Mouse (Mus musculus) retina, postnatal 7 days (tissue): Measurements from ENCODE around the gene Rer1.
"Not testable (repeated sequence)": the region's sequence is repeated elsewhere in the genome, so short reads cannot be mapped to it uniquely, and the experiment has no call there.

Experiments used
- DNase-seq: peaks from one replicate; pipeline ENCODE4 v3.0.0-alpha.2; 2012; ENCODE audit warnings: low read depth, low spot score

Gene Rer1

DNA sequence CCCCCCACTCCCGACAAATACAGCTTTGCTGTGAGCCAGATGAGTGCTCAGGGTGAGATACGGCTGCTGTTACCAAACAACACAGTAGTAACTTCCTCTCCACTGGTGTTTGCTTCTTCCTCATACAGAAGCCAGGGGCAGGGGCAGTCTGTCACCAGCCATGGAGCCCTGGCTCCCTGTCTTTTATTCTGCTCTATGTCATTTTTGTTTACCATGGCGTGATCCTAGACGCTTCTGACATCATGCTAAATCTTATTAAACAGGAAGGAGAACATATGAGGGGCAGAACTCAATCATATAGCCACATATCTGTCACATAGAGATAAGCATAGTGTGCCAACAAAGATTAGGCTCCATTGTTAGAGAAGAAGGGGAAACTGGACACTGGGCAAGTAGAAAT, 30.4 kb upstream of the Rer1 start:
- DNase-seq: no peak

DNA sequence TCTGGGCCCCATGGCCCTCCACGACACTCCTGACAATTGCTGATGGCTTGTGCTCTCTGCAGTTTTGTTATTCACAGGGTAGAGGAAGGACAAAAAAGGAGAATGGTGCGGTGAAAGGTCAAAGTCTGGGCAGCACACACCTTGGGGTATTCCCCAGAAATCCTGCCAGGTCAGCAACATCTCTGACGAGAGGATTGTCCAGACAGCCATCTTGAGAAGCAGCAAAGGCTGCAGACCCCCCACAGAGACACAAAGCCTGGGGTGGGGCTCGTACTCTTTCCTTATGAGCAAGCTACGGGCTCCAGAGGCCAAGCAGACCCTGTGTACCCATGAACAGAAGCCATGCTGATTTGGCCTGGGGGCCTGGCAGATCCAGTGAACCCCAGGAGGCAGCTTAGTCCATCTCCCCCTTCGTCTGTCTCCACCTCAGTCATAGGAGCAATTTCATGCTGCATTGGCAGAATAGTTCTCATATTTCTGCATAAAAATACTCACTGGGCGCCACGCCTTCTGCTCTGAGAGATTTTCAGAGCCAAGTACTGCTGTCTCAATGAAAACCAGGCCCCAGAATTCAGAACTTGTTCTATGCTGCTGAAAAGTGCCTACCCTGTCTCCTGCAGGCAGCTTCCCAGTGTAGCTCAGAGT, 27.7 kb upstream of the Rer1 start:
- no peak for DNase-seq

DNA sequence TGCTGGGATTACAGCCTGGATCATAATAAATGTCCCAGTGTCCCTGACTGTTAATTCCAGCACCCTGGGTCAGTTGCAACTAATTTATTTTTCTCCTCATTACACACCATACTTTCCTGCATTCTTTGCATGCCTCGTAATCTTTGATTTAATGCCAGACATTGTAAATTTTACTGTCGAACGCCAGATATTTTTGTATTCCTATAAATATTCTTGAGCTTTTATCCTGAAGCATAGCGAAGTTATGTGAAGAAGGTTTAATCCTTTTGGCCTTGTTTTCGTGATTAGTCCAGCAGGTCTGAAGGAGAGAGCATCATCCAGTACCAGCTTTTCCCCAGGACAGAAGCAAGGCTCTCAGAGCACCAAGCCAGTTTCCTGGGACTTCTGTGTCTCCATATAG, 23.3 kb upstream of the Rer1 start:
- DNase-seq: no peak

DNA sequence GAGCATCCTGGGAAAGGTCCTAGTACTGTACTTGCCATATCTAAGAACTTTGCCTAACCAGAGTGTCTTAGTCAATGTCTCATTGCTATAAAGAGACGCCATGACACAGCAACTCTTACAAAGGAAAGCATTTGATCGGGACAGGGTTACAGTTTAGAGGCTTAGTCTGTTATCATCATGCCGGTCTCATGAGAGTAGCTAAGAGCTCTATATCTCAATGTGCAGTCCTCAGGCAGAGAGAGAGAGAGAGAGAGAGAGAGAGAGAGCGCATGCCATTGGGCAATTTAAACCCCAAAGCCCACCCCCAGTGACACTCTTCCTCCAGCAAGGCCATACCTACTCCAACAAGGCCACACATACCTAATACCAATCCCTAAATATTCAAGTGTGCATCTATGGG, 21.7 kb upstream of the Rer1 start:
- DNase-seq: no peak

DNA sequence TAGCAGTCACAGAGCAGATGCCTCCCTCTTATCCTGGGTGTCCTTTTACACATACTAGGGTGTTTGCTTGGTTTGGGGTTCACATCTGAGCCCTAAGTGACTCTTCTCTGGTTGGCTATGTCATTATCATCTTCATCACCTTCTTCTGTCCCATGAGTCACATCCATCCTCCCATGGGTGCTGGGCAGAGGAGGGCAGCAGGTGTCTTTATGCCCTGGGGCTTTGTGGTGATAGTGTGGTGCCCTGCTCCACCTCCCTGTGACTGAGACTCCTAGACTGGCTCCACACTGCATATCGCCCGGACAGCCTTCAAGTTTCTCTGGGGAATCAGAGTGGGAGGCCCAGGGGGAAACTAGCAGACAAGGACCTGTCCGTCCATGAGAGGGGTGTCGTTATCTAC, 12.4 kb upstream of the Rer1 start:
- DNase-seq: no peak

DNA sequence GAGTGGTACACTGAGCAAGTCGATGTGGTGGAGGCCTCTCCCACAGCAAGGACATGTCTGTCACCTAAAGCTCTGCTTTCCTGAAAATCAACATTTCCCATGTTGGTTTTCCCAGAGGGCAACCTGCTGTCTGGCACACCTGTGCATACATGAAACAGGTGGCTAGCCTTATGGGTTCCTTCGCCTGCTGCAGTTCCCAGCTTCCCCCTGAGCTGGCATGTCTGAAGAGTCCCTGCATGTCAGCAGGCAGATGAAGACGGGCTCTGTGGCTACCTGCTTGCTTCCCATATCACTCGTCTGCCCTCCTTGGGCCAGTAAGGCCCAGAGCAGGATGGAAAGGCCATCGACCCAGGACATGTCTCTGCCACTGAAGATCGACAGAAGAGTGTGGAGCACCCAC, 11.3 kb upstream of the Rer1 start:
- no peak for DNase-seq

GRCm38 (mm10) chr4:155095967-155096366, 9.8 kb upstream of the Rer1 start:
- DNase-seq: no peak

DNA sequence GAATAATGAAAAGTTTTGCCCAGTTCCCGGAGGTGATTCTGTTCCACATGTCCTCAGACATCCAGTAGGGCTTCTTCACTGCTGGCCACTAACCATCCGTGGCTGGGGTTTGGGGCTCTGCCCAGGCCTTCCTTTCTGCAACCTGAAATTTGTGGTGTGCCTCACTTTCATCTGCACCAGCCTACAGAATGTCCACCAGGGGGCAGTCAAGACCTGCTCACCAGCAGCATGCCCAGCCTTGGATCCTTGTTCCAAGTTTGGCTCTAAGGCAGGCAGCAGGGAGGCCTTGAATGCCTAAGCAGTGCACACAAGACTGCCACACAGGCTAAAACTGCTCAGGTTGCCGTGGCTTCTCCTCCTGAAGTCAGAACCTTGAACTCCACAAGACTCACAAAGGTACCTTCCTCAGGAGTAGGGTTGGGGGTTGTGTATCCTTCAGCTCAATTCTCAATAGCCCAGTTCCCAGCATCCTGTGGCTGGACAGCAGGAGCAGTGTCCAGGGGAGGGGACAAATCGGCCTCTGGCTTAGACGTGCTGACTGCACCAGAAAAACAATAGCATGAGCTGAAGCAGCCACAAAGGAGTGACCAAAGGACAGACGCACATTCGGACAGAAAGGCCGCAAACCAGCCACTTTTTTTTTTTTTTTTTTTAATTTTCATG, 9.2 kb upstream of the Rer1 start:
- peak; percentile 77 for DNase-seq

GRCm38 (mm10) chr4:155094565-155094964, 8.4 kb upstream of the Rer1 start:
- no peak for DNase-seq

GRCm38 (mm10) chr4:155093431-155094149, 7.4 kb upstream of the Rer1 start:
- DNase-seq: no peak

DNA sequence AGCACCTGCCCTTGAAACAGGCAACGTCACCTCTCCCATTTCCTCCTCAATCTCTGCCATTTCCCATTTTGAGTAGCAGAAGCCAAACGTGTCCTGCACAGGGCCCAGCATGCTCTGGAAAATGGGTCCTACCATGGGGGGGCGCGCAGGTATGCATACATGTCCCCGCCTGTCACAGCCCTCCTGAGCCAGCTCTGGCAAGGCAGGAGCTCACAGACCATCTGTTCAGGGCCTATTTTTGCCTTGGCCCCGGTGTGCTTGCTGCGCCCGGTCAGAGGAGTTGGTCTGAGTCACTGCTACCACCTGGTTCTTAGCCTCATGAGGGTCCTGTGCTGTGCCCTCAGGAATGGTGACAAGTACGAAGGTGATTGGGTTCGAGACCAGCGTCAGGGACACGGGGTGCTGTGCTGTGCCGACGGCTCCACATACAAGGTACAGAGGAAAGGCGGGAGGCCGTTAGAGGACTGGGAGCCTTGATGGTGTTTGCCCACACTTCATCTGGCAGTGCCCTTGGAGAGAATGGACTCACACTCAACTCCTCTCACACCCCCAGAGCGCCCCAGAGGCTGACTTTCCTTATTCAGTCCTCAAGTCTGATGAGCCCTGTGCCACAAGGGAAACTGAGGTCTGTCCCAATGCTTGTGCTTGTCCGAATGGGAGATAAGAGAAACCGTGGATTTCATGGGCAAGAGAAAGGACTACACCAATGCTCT, 6.7 kb upstream of the Rer1 start:
- DNase-seq: no peak

DNA sequence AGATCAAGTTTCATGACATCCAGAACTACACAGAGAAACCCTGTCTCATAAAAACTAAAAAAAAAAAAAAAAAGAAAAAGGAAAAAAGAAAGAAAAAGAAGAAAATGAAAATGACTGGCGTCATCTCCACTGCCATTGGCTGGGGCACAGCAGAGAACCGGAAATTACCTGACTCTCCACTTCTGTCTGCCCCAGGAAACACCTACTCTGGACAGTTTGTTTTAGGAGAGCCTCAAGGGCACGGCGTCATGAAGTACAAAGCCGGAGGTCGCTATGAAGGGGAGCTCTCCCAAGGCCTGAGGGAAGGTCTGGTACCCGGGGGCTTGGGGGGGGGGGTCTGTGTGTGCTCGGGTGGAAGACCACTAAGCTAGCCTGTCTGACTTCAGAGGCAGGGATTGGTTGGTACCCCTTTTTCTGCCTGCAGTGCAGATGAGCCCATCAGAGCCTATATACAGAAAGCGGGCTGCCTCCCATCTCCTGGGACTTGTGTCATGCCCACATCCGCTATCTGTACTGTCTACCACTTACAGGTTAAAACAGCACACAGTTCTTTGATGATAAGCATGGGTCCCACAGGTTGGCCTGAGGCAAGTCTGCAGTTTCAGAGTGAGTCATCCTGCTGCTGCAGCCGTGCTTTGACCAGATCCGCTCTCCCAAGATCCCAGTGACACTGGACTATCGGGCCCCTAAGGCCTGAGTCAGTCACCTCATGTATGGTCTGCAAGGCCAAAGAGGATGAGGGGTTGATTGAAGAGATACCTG, 4.7 kb upstream of the Rer1 start:
- no peak for DNase-seq

GRCm38 (mm10) chr4:155090147-155090546, 4.0 kb upstream of the Rer1 start:
- DNase-seq: no peak

DNA sequence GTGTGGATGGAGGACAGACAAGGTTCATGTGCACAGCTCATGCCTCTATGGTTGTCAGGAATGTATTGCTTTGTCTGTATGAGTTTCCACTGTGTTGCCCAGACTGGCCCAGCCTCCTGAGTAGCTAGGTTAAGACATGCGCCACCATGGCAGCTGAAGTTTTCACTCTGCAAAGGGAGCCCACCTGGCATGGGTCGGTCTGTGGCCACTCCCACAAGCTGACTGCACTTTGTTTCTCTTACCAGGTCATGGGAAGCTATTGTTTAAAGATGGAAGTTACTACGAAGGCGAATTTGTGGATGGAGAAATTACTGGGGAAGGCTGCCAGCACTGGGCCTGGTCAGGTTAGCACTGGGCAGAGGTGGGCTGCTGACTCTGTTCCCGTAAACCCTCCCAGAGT, 3.1 kb upstream of the Rer1 start:
- no peak for DNase-seq

GRCm38 (mm10) chr4:155085206-155086107, 725 bp downstream of the Rer1 start:
- DNase-seq: no peak

DNA sequence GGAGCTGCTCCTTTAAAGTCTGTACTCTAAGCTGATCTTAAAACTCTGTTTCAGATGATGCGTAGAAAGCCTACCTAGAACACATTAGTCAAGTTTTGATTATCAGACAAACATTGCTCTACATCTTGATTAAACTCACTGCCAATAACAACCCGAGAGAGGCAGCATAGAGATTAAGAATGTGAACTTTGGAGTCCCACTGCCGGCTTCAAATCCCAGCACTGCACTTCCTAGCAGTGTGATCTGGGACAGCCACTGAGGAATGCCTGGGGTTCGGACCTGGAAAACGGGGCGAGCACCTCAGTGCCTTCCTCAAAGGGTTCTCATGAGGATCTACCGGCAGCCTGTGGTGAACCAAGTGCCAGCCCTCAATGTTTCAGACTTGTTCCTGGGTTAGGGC, 1.8 kb downstream of the Rer1 start:
- no peak for DNase-seq

DNA sequence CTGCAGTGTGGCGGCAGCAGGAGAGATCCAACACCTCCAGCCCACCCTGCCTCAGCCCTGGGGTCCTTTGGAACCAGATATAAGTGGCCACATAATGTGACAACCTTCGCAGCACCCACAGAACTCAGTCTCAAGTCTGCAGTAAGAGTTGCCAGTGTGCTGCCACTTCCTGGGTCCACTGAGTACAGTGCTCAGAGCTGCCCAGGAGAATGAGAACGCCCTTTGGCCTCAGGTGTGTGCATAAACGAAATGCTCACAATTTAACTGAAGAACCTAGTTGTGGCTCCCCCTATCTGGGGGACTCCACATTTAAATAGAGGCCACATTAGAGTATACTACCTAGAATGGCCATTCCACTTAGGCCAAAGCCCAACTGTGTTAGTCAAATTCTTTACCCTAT, 2.6 kb downstream of the Rer1 start:
- DNase-seq: no peak

DNA sequence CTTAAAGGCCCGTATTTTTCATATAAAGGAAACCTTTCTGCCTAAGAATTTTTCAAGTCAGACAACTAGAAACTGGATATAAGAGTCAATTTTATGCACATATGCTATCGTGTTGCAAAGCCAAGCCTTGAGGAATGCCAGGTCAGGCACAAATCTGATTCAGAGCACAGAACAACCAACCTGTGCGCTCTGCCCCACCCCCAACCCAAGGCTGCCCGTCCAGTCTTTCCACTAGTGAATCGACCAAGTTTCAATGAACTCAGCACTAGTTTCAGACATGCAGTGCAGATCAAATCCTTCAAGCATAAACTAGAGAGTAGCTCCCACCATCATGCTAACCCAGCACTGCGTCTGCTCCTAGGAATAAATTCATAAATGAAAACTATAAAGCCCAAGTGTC, 6.5 kb downstream of the Rer1 start:
- DNase-seq: no peak

DNA sequence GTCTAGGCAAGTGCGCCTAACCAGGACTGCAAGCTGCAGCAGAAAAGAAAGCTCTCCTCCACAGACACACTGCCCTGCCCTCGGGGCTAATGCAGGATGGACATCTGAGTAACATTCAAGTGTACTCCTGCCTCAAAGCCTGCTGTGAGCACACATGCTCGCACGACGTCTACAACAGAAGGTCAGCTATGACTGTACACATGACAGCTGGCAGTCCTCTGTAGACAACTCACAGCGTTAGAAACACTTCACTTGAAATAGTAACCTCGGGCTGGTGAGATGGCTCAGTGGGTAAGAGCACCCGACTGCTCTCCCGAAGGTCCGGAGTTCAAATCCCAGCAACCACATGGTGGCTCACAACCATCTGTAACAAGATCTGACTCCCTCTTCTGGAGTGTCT, 7.4 kb downstream of the Rer1 start:
- DNase-seq: not testable (repeated sequence)

DNA sequence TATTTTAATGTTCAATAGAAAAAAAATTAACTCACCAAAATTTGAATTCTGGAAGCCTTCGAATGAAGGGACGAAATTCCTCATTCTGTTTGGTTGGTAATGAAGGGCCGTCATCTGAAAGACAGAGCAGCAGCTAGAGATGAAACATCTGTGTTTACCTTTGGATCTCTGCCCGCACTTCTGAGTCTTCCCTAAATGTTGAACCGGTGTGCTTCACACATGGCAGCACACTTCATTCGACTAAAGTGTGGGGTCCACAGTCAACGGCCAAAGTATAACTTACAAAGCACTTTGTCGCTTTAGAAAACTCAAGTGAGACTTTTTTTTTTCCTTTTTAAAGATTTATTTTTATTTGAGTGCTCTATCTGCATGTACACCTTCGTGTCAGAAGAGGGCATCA, 9.5 kb downstream of the Rer1 start:
- DNase-seq: no peak

DNA sequence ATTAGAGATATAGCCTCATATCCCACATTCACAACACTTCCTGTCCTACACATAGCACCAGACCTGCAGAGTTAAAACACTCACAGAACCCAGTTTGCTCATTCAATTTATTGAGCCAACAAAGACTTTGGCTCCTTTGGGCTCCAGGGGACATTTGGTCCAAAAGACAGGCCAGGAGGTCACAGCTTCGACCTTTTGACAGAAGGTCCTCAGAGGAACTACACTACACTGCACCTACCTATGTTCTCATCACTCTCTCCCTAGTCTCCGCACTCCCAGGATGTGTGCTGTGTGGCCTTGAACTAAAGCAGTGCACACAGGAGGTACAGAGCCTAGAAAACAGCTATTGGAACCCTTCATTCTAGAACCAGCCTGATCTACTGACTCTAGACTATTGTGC, 10.4 kb downstream of the Rer1 start:
- DNase-seq: no peak
